Mouse (Mus musculus) CH12.LX (cell line): ENCODE measurements at regions not wholly inside any gene's neighbourhood (a gene's known extent, or its start where the extent isn't known, plus 50 kb on each side); places are given as distances from the start of the nearest gene placed in this dataset.

Source experiments
- DNase-seq: peaks from one replicate; pipeline ENCODE4 v3.0.0-alpha.2; 2013; ENCODE audit errors: extremely low read depth
- H3K27ac ChIP-seq: 2 replicates; pipeline ENCODE4 v1.5.1; 2012; ENCODE audit warnings: low read depth, mild to moderate bottlenecking, control low read depth, moderate library complexity; ENCODE audit not compliant: insufficient read depth
- H3K27me3 ChIP-seq: replicated peaks from 2 replicates; pipeline ENCODE3; 2012; ENCODE audit warnings: inconsistent platforms
- H3K36me3 ChIP-seq, 2 experiments: replicated peaks in 1 of 2; 2 replicates each; pipeline versions ENCODE3 to v1.6.1; 2012; ENCODE audit warnings: inconsistent platforms in 1 of 2, low read length in 1 of 2, mild to moderate bottlenecking in 1 of 2, mixed read lengths in 1 of 2, moderate library complexity in 1 of 2; ENCODE audit not compliant: control insufficient read depth in 1 of 2, insufficient read depth in 1 of 2
- H3K4me1 ChIP-seq, 2 experiments: 2 replicates each; pipeline ENCODE4 v1.6.1; 2012; ENCODE audit warnings: inconsistent platforms in 1 of 2, moderate library complexity in 1 of 2; ENCODE audit not compliant: insufficient read depth in 2 of 2, control insufficient read depth in 1 of 2
- H3K4me2 ChIP-seq: 2 replicates; pipeline ENCODE4 v1.6.1; 2012; ENCODE audit warnings: low read depth, mild to moderate bottlenecking, control low read depth; ENCODE audit not compliant: poor library complexity, insufficient read depth, severe bottlenecking
- H3K4me3 ChIP-seq, 3 experiments: fragments of 150-350 bp in 1 of 3; sonication (generic) in 1 of 3; replicated peaks in 1 of 3; 2 replicates each; pipeline versions ENCODE3 to v1.5.1; 2011 to 2012; ENCODE audit warnings: low read depth in 2 of 3, low read length in 2 of 3, mild to moderate bottlenecking in 2 of 3, moderate library complexity in 2 of 3, control low read depth in 1 of 3, improper control_type of control experiment in 1 of 3, inconsistent platforms in 1 of 3, mixed read lengths in 1 of 3; ENCODE audit not compliant: poor library complexity in 1 of 3
- H3K79me2 ChIP-seq: replicated peaks from 2 replicates; pipeline ENCODE4 v1.6.1; 2012; ENCODE audit warnings: mild to moderate bottlenecking, moderate library complexity; ENCODE audit not compliant: control insufficient read depth, poor library complexity, insufficient read depth, severe bottlenecking; ENCODE audit errors: extremely low read depth
- H3K9ac ChIP-seq: 2 replicates; pipeline ENCODE4 v1.6.1; 2012; ENCODE audit warnings: low read depth, mild to moderate bottlenecking, control low read depth, moderate library complexity; ENCODE audit not compliant: insufficient read depth
- H3K9me3 ChIP-seq: replicated peaks from 2 replicates; pipeline ENCODE3; 2012; ENCODE audit warnings: low read length, inconsistent platforms, mixed read lengths
- BHLHE40 ChIP-seq: IDR thresholded peaks from 2 replicates; pipeline ENCODE4 v1.6.1; 2011; ENCODE audit warnings: mild to moderate bottlenecking, low read depth, low read length, improper control_type of control experiment
- CHD1 ChIP-seq: IDR thresholded peaks from 2 replicates; pipeline ENCODE4 v1.6.1; 2012; ENCODE audit warnings: low read depth, low read length, improper control_type of control experiment, inconsistent platforms
- CHD2 ChIP-seq: IDR thresholded peaks from 2 replicates; pipeline ENCODE4 v1.6.1; 2011; ENCODE audit warnings: low read length, improper control_type of control experiment
- E2F4 ChIP-seq: IDR thresholded peaks from 2 replicates; pipeline ENCODE4 v1.6.1; 2011; ENCODE audit warnings: low read depth, low read length, improper control_type of control experiment; ENCODE audit not compliant: insufficient replicate concordance
- ELF1 ChIP-seq: IDR thresholded peaks from 2 replicates; pipeline ENCODE4 v1.6.1; 2014; ENCODE audit warnings: low read depth, mild to moderate bottlenecking, inconsistent platforms, low read length, improper control_type of control experiment
- GABPA ChIP-seq: IDR thresholded peaks from 2 replicates; pipeline ENCODE4 v1.6.1; 2012; ENCODE audit warnings: low read depth, low read length, improper control_type of control experiment, inconsistent platforms; ENCODE audit not compliant: insufficient replicate concordance
- HCFC1 ChIP-seq: IDR thresholded peaks from 2 replicates; pipeline ENCODE4 v1.6.1; 2012; ENCODE audit warnings: low read depth, mild to moderate bottlenecking, inconsistent platforms, low read length, improper control_type of control experiment
- IRF4 ChIP-seq: IDR thresholded peaks from 2 replicates; pipeline ENCODE4 v1.6.1; 2014; ENCODE audit warnings: low read depth, mild to moderate bottlenecking, inconsistent platforms, low read length, improper control_type of control experiment
- JUN ChIP-seq: IDR thresholded peaks from 2 replicates; pipeline ENCODE4 v1.6.1; 2011; ENCODE audit warnings: low read depth, mild to moderate bottlenecking, low read length, improper control_type of control experiment, moderate library complexity; ENCODE audit not compliant: insufficient read depth
- JUND ChIP-seq: conservative IDR thresholded peaks from 2 replicates; pipeline ENCODE4 v1.6.1; 2011; ENCODE audit warnings: low read depth, low read length, improper control_type of control experiment
- MAFK ChIP-seq: IDR thresholded peaks from 2 replicates; pipeline ENCODE4 v1.6.1; 2011; ENCODE audit warnings: low read length, improper control_type of control experiment; ENCODE audit not compliant: insufficient replicate concordance
- MAX ChIP-seq: IDR thresholded peaks from 2 replicates; pipeline ENCODE4 v1.6.1; 2011; ENCODE audit warnings: low read length, improper control_type of control experiment
- MXI1 ChIP-seq: IDR thresholded peaks from 2 replicates; pipeline ENCODE4 v1.6.1; 2011; ENCODE audit warnings: mild to moderate bottlenecking, low read depth, low read length, improper control_type of control experiment
- MYC ChIP-seq: IDR thresholded peaks from 2 replicates; pipeline ENCODE4 v1.6.1; 2011; ENCODE audit warnings: low read depth, mild to moderate bottlenecking, improper control_type of control experiment, low read length
- PAX5 ChIP-seq: IDR thresholded peaks from 2 replicates; pipeline ENCODE4 v1.6.1; 2012; ENCODE audit warnings: low read length, inconsistent platforms, mixed read lengths
- POLR2A ChIP-seq: IDR thresholded peaks from 2 replicates; pipeline ENCODE4 v1.6.1; 2011; ENCODE audit warnings: low read depth, mild to moderate bottlenecking, improper control_type of control experiment, low read length
- RAD21 ChIP-seq: IDR thresholded peaks from 2 replicates; pipeline ENCODE4 v1.6.1; 2011; ENCODE audit warnings: low read depth, mild to moderate bottlenecking, low read length, improper control_type of control experiment, moderate library complexity
- RCOR1 ChIP-seq: conservative IDR thresholded peaks from 2 replicates; pipeline ENCODE4 v1.6.1; 2012; ENCODE audit warnings: low read depth, mild to moderate bottlenecking, inconsistent platforms, low read length, improper control_type of control experiment
- SIN3A ChIP-seq: IDR thresholded peaks from 2 replicates; pipeline ENCODE4 v1.6.1; 2012; ENCODE audit warnings: low read length, improper control_type of control experiment, inconsistent platforms
- TBP ChIP-seq: conservative IDR thresholded peaks from 2 replicates; pipeline ENCODE4 v1.6.1; 2011; ENCODE audit warnings: low read depth, low read length, improper control_type of control experiment
- USF2 ChIP-seq: conservative IDR thresholded peaks from 2 replicates; pipeline ENCODE4 v1.6.1; 2011; ENCODE audit warnings: low read depth, low read length, improper control_type of control experiment
- ZC3H11A ChIP-seq: IDR thresholded peaks from 2 replicates; pipeline ENCODE4 v1.6.1; 2012; ENCODE audit warnings: low read depth, mild to moderate bottlenecking, inconsistent platforms, low read length, improper control_type of control experiment
- ZKSCAN1 ChIP-seq: IDR thresholded peaks from 2 replicates; pipeline ENCODE4 v1.6.1; 2012; ENCODE audit warnings: low read depth, inconsistent platforms, low read length, improper control_type of control experiment, borderline replicate concordance
- dilution Hi-C: fragments of 300-500 bp; cut with MboI; formaldehyde crosslinking; loops from 2 replicates; pipeline ENCODE4 v1.14.3; 2020; ENCODE audit warnings: low sequenced_read_pairs; ENCODE audit not compliant: extremely low pct_unique_long_range_greater_than_20kb, extremely low pct_ligation_motif_present
- in situ Hi-C: fragments of 300-500 bp; cut with MboI; formaldehyde crosslinking; loops from 3 replicates; pipeline ENCODE4 v1.14.3; 2019; ENCODE audit warnings: low sequenced_read_pairs, low pct_ligation_motif_present, low pct_unique_long_range_greater_than_20kb, mixed read lengths

DNA sequence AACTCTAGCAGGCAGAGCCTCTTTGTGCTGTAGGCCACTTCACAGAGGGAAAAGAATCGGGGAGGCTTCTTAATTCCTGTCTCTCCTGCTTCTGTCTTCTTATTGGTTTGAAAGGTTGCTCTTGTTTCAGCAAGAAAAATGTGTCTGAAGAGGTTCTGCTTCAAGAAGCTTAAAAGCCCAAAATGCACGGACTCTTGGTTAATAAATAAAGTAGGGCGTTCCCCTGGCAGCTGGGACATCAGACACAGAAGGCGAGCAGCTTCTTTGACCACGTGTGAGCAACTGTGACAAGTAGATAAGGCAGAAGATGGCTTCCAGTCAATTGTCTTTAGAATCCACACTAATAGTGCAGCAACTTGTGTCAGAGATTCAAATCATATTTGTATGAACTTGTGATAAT lies 226.9 kb upstream of the Arrdc4 start:
- dilution Hi-C loops = no loop called here
- H3K79me2 ChIP-seq = no peaks in the 10 kb centered on the region
- H3K4me2 ChIP-seq = no peak overlapping the region

DNA sequence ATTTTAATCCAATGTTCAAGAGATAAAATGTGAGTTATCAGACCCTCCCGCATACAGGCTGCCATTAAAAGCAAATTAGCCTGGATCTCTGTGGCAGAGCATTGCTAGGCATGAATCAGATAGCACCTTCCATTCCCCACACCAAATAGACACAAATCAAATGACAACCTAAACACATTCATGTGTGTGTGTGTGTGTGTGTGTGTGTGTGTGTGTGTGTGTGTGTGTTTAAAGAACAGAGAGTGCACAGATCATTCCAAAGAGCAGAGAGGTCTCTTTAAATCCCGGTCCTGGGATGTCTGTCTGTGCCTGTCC lies 226.5 kb upstream of the Arrdc4 start:
- TF ChIP-seq CHD1 (no peak), IRF4 (no peak), USF2 (no peak), MXI1 (no peak), RCOR1 (no peak)
- Histone ChIP-seq H3K36me3 (no peaks in the 10 kb centered on the region), H3K4me2 (no peak overlapping the region), H3K27me3 (no peaks in the 10 kb centered on the region), H3K9me3 (peaks cover 49% of the 10 kb centered on the region), H3K4me3 (no peak overlapping the region), H3K27ac (no peak overlapping the region), H3K4me1 (no peaks in the 10 kb centered on the region), H3K79me2 (no peaks in the 10 kb centered on the region), H3K9ac (no peak overlapping the region)
- dilution Hi-C loops (no loop called here), in situ Hi-C loops (no loop called here)
- DNase-seq = no peak

More for the DNA sequence above, 226.9 kb upstream of the Arrdc4 start:
- Histone ChIP-seq H3K9ac (no peak overlapping the region), H3K36me3 (no peaks in the 10 kb centered on the region), H3K4me3 (no peak overlapping the region), H3K27ac (no peak overlapping the region), H3K9me3 (peaks cover 50% of the 10 kb centered on the region), H3K27me3 (no peaks in the 10 kb centered on the region), H3K4me1 (no peaks in the 10 kb centered on the region)
- TF ChIP-seq JUN (no peak), TBP (no peak), CHD2 (no peak), MAFK (no peak), MXI1 (no peak), SIN3A (no peak), ZKSCAN1 (no peak), ELF1 (no peak), POLR2A (no peak), MAX (no peak), ZC3H11A (no peak), GABPA (no peak), JUND (no peak), RAD21 (no peak), E2F4 (no peak), USF2 (no peak), HCFC1 (no peak), BHLHE40 (no peak), PAX5 (no peak), MYC (no peak)
- DNase-seq = no peak
- in situ Hi-C loops = no loop called here
